ENCODE assay signal across 26 mouse cellular contexts in the genomic region with DNA sequence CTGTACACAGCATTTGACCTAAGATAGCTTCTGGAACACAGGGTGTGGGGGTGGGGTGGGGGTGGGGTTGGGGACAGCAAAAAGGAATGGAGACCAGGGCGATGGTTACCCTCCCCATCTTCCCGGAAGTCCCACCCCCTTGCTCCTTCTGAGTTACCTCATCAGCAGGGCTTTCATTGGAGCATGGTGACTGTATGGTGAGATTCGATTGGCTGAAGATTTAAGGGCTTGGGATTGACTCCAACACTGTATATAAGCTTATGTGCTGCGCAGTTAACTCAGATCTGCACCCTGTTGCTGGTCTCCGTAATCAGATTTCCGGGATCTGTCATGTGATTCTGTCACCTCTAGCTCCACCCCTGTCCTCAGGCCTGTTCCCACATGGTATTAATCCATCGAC.
DNase-seq lines count a peak whose midpoint lies in the region; ATAC-seq and TF ChIP-seq lines count a peak whose summit lies in the region.
"Had no signal": no experiment of that assay in that cellular context is flagged by ENCODE, and none has a peak within 500 bp of the region (broad histone marks: within the 10 kb centered on the region; RNA-seq: fewer than 3 reads in every experiment).

No protein-coding gene starts in this region.

- no peak for TF ChIP-seq CTCF in kidney, adult 2 months (conservative IDR thresholded peaks at IDR 0.05; ENCODE audit: insufficient read depth, insufficient read length, low read depth, low read length)
- TF ChIP-seq CTCF in testis, adult 2 months (IDR thresholded peaks at IDR 0.05; ENCODE audit: control insufficient read depth, insufficient read depth, insufficient replicate concordance, low read depth, low read length): no peak

- WGBS in embryonic facial prominence, embryonic 13.5 days: 61% methylated on average over 7 of the region's 7 CpGs
- 80% methylated on average over 7 of the region's 7 CpGs for WGBS in embryonic facial prominence, embryonic 10.5 days
- 79% methylated on average over 7 of the region's 7 CpGs for WGBS in kidney, adult 2 months

- no peaks in the 10 kb centered on the region for H3K4me1 ChIP-seq in embryonic facial prominence, embryonic 13.5 days
- H3K4me1 ChIP-seq in embryonic facial prominence, embryonic 10.5 days: no peaks in the 10 kb centered on the region
- H3K4me1 ChIP-seq in kidney, adult 2 months (ENCODE audit: control insufficient read depth, insufficient read depth, low read length): no peaks in the 10 kb centered on the region; the same call in 1 of the 2 replicates
- H3K4me1 ChIP-seq in testis, adult 2 months (ENCODE audit: control insufficient read depth, insufficient read depth, low read length): peaks cover 3% of the 10 kb centered on the region; the same call in 1 of the 2 replicates
- H3K4me1 ChIP-seq: embryonic facial prominence, embryonic 12.5 days; embryonic facial prominence, embryonic 15.5 days; forebrain, embryonic 10.5 days; forebrain, embryonic 12.5 days had no signal

- no peaks in the 10 kb centered on the region for H3K9me3 ChIP-seq in embryonic facial prominence, embryonic 13.5 days
- no peaks in the 10 kb centered on the region for H3K9me3 ChIP-seq in embryonic facial prominence, embryonic 10.5 days
- H3K9me3 ChIP-seq: embryonic facial prominence, embryonic 12.5 days; embryonic facial prominence, embryonic 15.5 days; forebrain, embryonic 10.5 days; forebrain, embryonic 12.5 days had no signal

- no peak for TF ChIP-seq POLR2A in kidney, adult 2 months (IDR thresholded peaks at IDR 0.05; ENCODE audit: low read depth, low read length)
- no peak for TF ChIP-seq POLR2A in testis, adult 2 months (IDR thresholded peaks at IDR 0.05; ENCODE audit: control insufficient read depth, low read depth, low read length)

- no peak overlapping the region for H3K9ac ChIP-seq in embryonic facial prominence, embryonic 13.5 days
- H3K9ac ChIP-seq: embryonic facial prominence, embryonic 12.5 days; embryonic facial prominence, embryonic 15.5 days; forebrain, embryonic 12.5 days had no signal

- H3K36me3 ChIP-seq in embryonic facial prominence, embryonic 13.5 days: no peaks in the 10 kb centered on the region
- no peaks in the 10 kb centered on the region for H3K36me3 ChIP-seq in embryonic facial prominence, embryonic 10.5 days (replicated peaks)
- no peaks in the 10 kb centered on the region for H3K36me3 ChIP-seq in kidney, adult 2 months (ENCODE audit: control insufficient read depth, insufficient read depth, low read length)
- no peaks in the 10 kb centered on the region for H3K36me3 ChIP-seq in testis, adult 2 months (ENCODE audit: control insufficient read depth, insufficient read depth, low read length)
- H3K36me3 ChIP-seq: embryonic facial prominence, embryonic 12.5 days; embryonic facial prominence, embryonic 15.5 days; forebrain, embryonic 10.5 days; forebrain, embryonic 12.5 days had no signal

- no peak for ATAC-seq in embryonic facial prominence, embryonic 13.5 days (ENCODE audit: insufficient number of reproducible peaks, insufficient read depth, low FRiP score, low TSS enrichment, low read depth)
- ATAC-seq: CD4-positive, CD25-positive, alpha-beta regulatory T cell, adult 4 months; forebrain, embryonic 14.5 days had no signal

- no peak overlapping the region for H3K27ac ChIP-seq in embryonic facial prominence, embryonic 13.5 days
- no peak overlapping the region for H3K27ac ChIP-seq in embryonic facial prominence, embryonic 10.5 days (replicated peaks)
- H3K27ac ChIP-seq in kidney, adult 2 months (ENCODE audit: insufficient read depth, low read depth, low read length): peak overlapping the region; percentile 78
- no peak overlapping the region for H3K27ac ChIP-seq in testis, adult 2 months (ENCODE audit: control insufficient read depth, insufficient read depth, low read depth, low read length)
- H3K27ac ChIP-seq: embryonic facial prominence, embryonic 12.5 days; embryonic facial prominence, embryonic 15.5 days; forebrain, embryonic 10.5 days; forebrain, embryonic 12.5 days had no signal

- H3K4me2 ChIP-seq in embryonic facial prominence, embryonic 13.5 days: 0 out of 2 replicates have a peak overlapping the region, but pooled peaks have one; percentile 2
- H3K4me2 ChIP-seq: embryonic facial prominence, embryonic 12.5 days; embryonic facial prominence, embryonic 15.5 days; forebrain, embryonic 12.5 days had no signal

- H3K4me3 ChIP-seq in embryonic facial prominence, embryonic 13.5 days: no peak overlapping the region
- H3K4me3 ChIP-seq in embryonic facial prominence, embryonic 10.5 days: no peak overlapping the region
- no peak overlapping the region for H3K4me3 ChIP-seq in kidney, adult 2 months (ENCODE audit: insufficient read depth, low read depth, low read length)
- peak overlapping the region; percentile 9; the same call in 1 of the 2 replicates for H3K4me3 ChIP-seq in testis, adult 2 months (ENCODE audit: control insufficient read depth, low read depth, low read length)
- H3K4me3 ChIP-seq: embryonic facial prominence, embryonic 12.5 days; embryonic facial prominence, embryonic 15.5 days; erythroblast, embryonic 14.5 days; forebrain, embryonic 10.5 days; forebrain, embryonic 12.5 days had no signal

- no peaks in the 10 kb centered on the region for H3K27me3 ChIP-seq in embryonic facial prominence, embryonic 13.5 days
- no peaks in the 10 kb centered on the region for H3K27me3 ChIP-seq in embryonic facial prominence, embryonic 10.5 days (replicated peaks; ENCODE audit: low read depth, poor library complexity, severe bottlenecking)
- H3K27me3 ChIP-seq in kidney, adult 2 months (replicated peaks; ENCODE audit: control insufficient read depth, insufficient read depth, low read length): no peaks in the 10 kb centered on the region
- H3K27me3 ChIP-seq in testis, adult 2 months (ENCODE audit: control insufficient read depth, insufficient read depth, low read length): no peaks in the 10 kb centered on the region
- H3K27me3 ChIP-seq: embryonic facial prominence, embryonic 12.5 days; embryonic facial prominence, embryonic 15.5 days; forebrain, embryonic 12.5 days had no signal

- DNase-seq in embryonic facial prominence, embryonic 10.5 days (ENCODE audit: low spot score): no peak
- no peak for DNase-seq in kidney, adult 2 months
- no peak for DNase-seq in kidney, adult 9 months
- no peak for DNase-seq in testis, postnatal 14 days (ENCODE audit: low spot score)
- DNase-seq in ZHBTc4 (ENCODE audit: low read depth, low spot score): peak; percentile 68
- no peak for DNase-seq in right cerebral cortex, adult 18-20 months
- DNase-seq: adrenal gland, adult 2 months; adrenal gland, postnatal 10 days; adrenal gland, postnatal 25 days; B cell, adult 2 months; cerebellum, adult 11 months; cerebellum, adult 18-20 months; cerebellum, adult 8-10 months; cerebellum, adult 9-11 months; cerebellum, postnatal 14 days; cerebellum, postnatal 36 days; embryo, embryonic 11 days had no signal
